Mouse (Mus musculus) C2C12 (cell line): ENCODE results near the gene Gjc1. TPM values are rescaled to one million over a fixed set of nuclear protein-coding genes. Genes with fewer than 3 reads are reported as not detected.
A peak's percentile ranks its signal among the peaks of the same experiment; 100 is the strongest.

Source experiments
- H3K27me3 ChIP-seq: one replicate; pipeline ENCODE4 v1.6.1; 2011; ENCODE audit not compliant: control insufficient read depth, insufficient read depth, insufficient read length
- H3K36me3 ChIP-seq: one replicate; pipeline ENCODE4 v1.6.1; 2011; ENCODE audit not compliant: control insufficient read depth, insufficient read depth
- H3K4me3 ChIP-seq: one replicate; pipeline ENCODE4 v1.5.1; 2011; ENCODE audit warnings: mild to moderate bottlenecking, control low read depth; ENCODE audit not compliant: poor library complexity, insufficient read depth, severe bottlenecking
- H3K79me2 ChIP-seq: one replicate; pipeline ENCODE4 v1.6.1; 2011; ENCODE audit not compliant: control insufficient read depth, insufficient read depth
- H3K79me3 ChIP-seq: one replicate; pipeline ENCODE4 v1.6.1; 2011; ENCODE audit warnings: low read depth, control low read depth
- H3ac ChIP-seq: one replicate; pipeline ENCODE3; 2011; ENCODE audit warnings: low read depth; ENCODE audit not compliant: control insufficient read depth, insufficient read length
- CEBPB ChIP-seq: IDR thresholded peaks from one replicate; pipeline ENCODE4 v1.6.1; 2011; ENCODE audit warnings: low read depth, mild to moderate bottlenecking, control low read depth, moderate library complexity
- CTCF ChIP-seq: IDR thresholded peaks from one replicate; pipeline ENCODE4 v1.5.1; 2011; ENCODE audit not compliant: control insufficient read depth, insufficient read depth, insufficient read length
- FOSL1 ChIP-seq: IDR thresholded peaks from one replicate; pipeline ENCODE4 v1.8.0; 2011; ENCODE audit warnings: mild to moderate bottlenecking, low read length; ENCODE audit not compliant: poor library complexity, insufficient read depth, severe bottlenecking
- MAX ChIP-seq: IDR thresholded peaks from one replicate; pipeline ENCODE4 v1.6.1; 2011; ENCODE audit warnings: mild to moderate bottlenecking, control low read depth
- MYOD1 ChIP-seq: IDR thresholded peaks from one replicate; pipeline ENCODE4 v1.6.1; 2011; ENCODE audit warnings: low read depth; ENCODE audit not compliant: control insufficient read depth, insufficient read length
- MYOG ChIP-seq: IDR thresholded peaks from one replicate; pipeline ENCODE4 v1.6.1; 2011; ENCODE audit not compliant: control insufficient read depth, insufficient read length; ENCODE audit errors: extremely low read depth
- USF1 ChIP-seq: IDR thresholded peaks from one replicate; pipeline ENCODE4 v1.6.1; 2011; ENCODE audit warnings: low read depth, mild to moderate bottlenecking, control low read depth, moderate library complexity
- polyA plus RNA-seq: library from polyadenylated mRNA; unstranded; fragments of >200 nt; fragmentation: generic; extraction: Trizol; gene quantifications from one replicate; pipeline ENCODE4 v1.2.1, GENCODE M21; 2012; ENCODE audit warnings: missing spikeins

Gene Gjc1
- polyA plus RNA-seq, 1 experiment, result 20.7 TPM

DNA sequence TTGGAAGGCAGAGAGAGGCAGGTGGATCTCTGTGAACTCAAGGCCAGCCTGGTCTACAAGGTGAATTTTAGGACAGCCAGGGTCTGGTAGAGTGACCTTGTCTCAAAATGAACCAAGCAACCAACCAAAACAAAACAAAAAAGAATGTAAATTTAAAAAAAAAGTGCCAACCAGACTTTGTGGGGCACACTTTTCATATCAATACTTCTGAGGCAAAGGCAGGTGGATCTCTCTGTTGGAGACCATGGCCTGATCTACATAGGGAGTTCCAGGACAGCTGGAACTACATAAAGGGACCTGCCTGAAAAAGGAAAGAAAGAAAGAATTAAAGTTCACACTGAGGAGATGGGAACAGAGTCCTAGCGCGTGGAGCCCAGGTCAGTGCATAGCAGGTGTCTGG lies 7.0 kb upstream of the Gjc1 start:
- TF ChIP-seq MYOG, result no peak
- TF ChIP-seq MYOD1, result no peak
- TF ChIP-seq FOSL1, result no peak
- no peak for TF ChIP-seq USF1
- no peak for TF ChIP-seq MAX
- no peak for TF ChIP-seq CTCF
- H3K27me3 ChIP-seq, result peaks cover 6% of the 10 kb centered on the region
- no peaks in the 10 kb centered on the region for H3K79me2 ChIP-seq
- no peaks in the 10 kb centered on the region for H3K79me3 ChIP-seq
- no peaks in the 10 kb centered on the region for H3K36me3 ChIP-seq
- H3ac ChIP-seq, result no peak overlapping the region
- no peak overlapping the region for H3K4me3 ChIP-seq

GRCm38 (mm10) chr11:102821231-102821630 lies 1.7 kb upstream of the Gjc1 start:
- H3K4me3 ChIP-seq, result no peak overlapping the region
- H3K79me3 ChIP-seq, result peaks cover 19% of the 10 kb centered on the region
- TF ChIP-seq USF1 (no peak), MAX (no peak), CTCF (no peak), MYOD1 (no peak), CEBPB (no peak), FOSL1 (no peak), MYOG (no peak)
- H3K36me3 ChIP-seq, result no peaks in the 10 kb centered on the region
- peaks cover 20% of the 10 kb centered on the region for H3K79me2 ChIP-seq
- H3K27me3 ChIP-seq, result peaks cover 6% of the 10 kb centered on the region
- H3ac ChIP-seq, result no peak overlapping the region

DNA sequence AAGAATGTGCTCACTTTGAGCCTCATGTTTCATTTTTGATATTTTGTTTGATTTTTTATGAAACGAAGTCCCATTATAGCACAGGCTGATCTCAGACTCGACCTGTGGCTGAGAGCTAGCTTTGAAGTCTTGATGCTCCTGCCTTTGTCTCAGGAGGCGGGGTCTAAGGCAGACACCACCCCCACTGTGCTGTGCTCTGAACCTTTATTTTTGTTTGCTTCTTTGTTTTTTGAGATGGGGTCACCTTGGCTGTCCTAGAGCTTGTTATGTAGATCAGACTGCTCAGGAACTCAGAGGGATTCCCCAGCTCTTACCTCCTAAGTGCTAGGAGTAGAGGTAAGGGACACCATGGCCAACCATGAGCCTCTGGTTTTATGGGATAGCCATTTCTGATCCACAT lies 932 bp upstream of the Gjc1 start:
- no peak overlapping the region for H3ac ChIP-seq
- H3K79me3 ChIP-seq, result peaks cover 27% of the 10 kb centered on the region
- H3K79me2 ChIP-seq, result peaks cover 28% of the 10 kb centered on the region
- peaks cover 6% of the 10 kb centered on the region for H3K27me3 ChIP-seq
- no peak overlapping the region for H3K4me3 ChIP-seq
- H3K36me3 ChIP-seq, result no peaks in the 10 kb centered on the region
- TF ChIP-seq FOSL1 (no peak), MYOD1 (no peak), CTCF (no peak), MYOG (no peak), USF1 (no peak), MAX (no peak)

GRCm38 (mm10) chr11:102819783-102820385 lies 384 bp upstream of the Gjc1 start:
- no peak for TF ChIP-seq USF1
- Histone ChIP-seq H3K4me3 (peak overlapping the region; percentile 60), H3ac (no peak overlapping the region), H3K79me2 (peaks cover 34% of the 10 kb centered on the region), H3K79me3 (peaks cover 32% of the 10 kb centered on the region), H3K27me3 (peaks cover 6% of the 10 kb centered on the region), H3K36me3 (no peaks in the 10 kb centered on the region)

GRCm38 (mm10) chr11:102818121-102819020 lies 1.1 kb downstream of the Gjc1 start:
- Histone ChIP-seq H3K36me3 (no peaks in the 10 kb centered on the region), H3ac (peak overlapping the region; percentile 88), H3K79me2 (peaks cover 49% of the 10 kb centered on the region), H3K79me3 (peaks cover 47% of the 10 kb centered on the region), H3K4me3 (peak overlapping the region; percentile 60), H3K27me3 (no peaks in the 10 kb centered on the region)
- TF ChIP-seq USF1 (no peak), MAX (no peak), MYOD1 (no peak)

DNA sequence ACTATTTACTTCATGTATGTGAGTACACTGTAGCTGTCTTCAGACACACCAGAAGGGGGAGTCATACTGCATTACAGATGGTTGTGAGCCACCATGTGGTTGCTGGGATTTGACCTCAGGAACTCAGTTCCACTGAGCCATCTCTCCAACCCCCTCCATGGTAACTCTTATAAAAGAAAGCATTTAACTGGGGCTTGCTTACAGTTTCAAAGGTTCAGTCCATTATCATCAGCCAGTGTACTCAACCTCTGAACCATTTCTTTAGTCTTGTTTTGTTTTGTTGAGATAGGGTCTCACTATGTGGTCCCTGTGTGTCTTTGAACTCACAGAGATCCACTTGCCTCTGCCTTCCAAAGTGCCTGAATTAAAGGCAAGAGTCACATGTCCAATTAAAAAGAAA lies 4.6 kb downstream of the Gjc1 start:
- H3K79me3 ChIP-seq, result peaks cover 69% of the 10 kb centered on the region
- H3K4me3 ChIP-seq, result no peak overlapping the region
- peaks cover 8% of the 10 kb centered on the region for H3K36me3 ChIP-seq
- no peak overlapping the region for H3ac ChIP-seq
- H3K79me2 ChIP-seq, result peaks cover 83% of the 10 kb centered on the region
- TF ChIP-seq CTCF (no peak), MYOD1 (no peak), MYOG (no peak), USF1 (no peak), FOSL1 (no peak), CEBPB (no peak), MAX (no peak)
- no peaks in the 10 kb centered on the region for H3K27me3 ChIP-seq
